Mouse (Mus musculus) embryonic fibroblast, embryonic 13.5 days (primary cell): ENCODE data around the gene Ppib.

Source experiments
- CTCF ChIP-seq: IDR thresholded peaks from 2 replicates; pipeline ENCODE4 v1.5.1; 2011; ENCODE audit warnings: mild to moderate bottlenecking, control low read depth, low read length, moderate library complexity, borderline replicate concordance; ENCODE audit not compliant: insufficient read depth
- POLR2A ChIP-seq: IDR thresholded peaks from 2 replicates; pipeline ENCODE4 v1.6.1; 2011; ENCODE audit warnings: low read depth, mild to moderate bottlenecking, control low read depth, low read length, moderate library complexity

GRCm38 (mm10) chr9:66042331-66042730 is 17.7 kb upstream of the Ppib start:
- TF ChIP-seq POLR2A = no peak
- no peak for TF ChIP-seq CTCF
